Mouse (Mus musculus) embryo, embryonic 10.5 days (tissue): ENCODE results near the gene Sc5d.
A peak's percentile ranks its signal among the peaks of the same experiment; 100 is the strongest.

ENCODE experiments used
- DNase-seq: peaks from one replicate; pipeline ENCODE4 v3.0.0-alpha.2; 2015; ENCODE audit warnings: low spot score

The Sc5d gene

GRCm38 (mm10) chr9:42260481-42260880 is 3.6 kb downstream of the Sc5d start:
- DNase-seq: no peak

- no peak for DNase-seq
Observed at GRCm38 (mm10) chr9:42249112-42249511, 14.9 kb downstream of the Sc5d start.

GRCm38 (mm10) chr9:42246688-42247087 is 17.4 kb downstream of the Sc5d start:
- no peak for DNase-seq

DNA sequence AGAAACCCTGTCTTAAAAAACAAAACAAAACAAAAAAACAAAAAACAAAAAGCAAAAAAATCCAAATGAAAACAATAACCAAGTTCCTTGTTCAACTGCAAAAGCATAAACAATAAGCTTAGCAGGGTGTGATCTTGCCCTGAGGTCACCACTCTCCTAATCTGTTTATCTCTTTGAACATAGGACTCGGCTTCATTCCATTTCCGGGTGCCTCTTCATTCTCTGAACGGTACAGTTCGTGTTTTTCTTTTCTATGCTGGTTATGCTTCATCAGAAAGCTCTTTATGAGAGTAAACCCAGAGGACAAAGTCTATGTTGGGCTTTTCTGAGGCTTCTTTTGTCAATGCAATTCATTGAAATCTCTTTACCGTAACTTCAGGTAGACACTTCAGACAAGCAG is 19.9 kb downstream of the Sc5d start:
- no peak for DNase-seq

- DNase-seq: no peak
Observed at GRCm38 (mm10) chr9:42241021-42241420, 23.0 kb downstream of the Sc5d start.

GRCm38 (mm10) chr9:42240583-42240992 is 23.5 kb downstream of the Sc5d start:
- DNase-seq: peak; percentile 92

DNA sequence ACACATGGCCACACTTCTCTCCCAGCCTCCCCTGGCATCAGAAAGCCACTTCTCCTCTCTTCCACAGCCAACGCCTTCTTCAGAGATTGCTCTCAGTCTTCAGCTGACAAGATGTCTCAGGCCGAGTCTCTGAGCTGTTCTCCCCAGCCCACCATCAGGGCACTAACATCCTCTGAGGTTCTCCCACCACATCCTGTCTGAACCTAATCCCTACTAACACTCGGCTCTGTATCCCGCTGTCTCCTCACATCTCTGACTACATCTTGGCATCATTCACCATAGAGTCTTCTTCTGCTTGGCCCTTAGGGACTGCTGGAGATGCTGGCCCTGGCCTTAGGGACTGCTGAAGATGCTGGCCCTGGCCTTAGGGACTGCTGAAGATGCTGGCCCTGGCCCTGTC is 25.2 kb downstream of the Sc5d start:
- no peak for DNase-seq

DNA sequence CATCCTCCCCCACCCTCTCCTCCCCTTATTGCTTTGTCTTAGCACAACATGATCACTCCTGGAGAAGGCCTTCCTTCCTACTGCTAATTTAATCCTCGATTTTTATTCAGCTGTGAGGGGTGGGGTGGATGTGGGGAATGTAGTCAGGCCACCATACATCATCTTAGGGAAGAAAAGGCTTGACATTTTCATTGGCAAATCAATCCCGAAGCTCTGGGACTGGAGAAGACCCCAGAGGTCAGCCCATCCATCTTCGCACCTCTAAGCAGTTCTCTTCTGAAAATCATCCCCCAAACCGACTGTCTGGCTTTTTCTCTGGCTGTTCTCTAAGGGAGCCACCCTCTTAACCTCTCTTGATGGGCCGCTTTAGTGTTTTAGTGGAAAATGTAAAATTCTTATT is 32.9 kb downstream of the Sc5d start:
- peak; percentile 56 for DNase-seq

GRCm38 (mm10) chr9:42230333-42230732 is 33.7 kb downstream of the Sc5d start:
- no peak for DNase-seq

DNA sequence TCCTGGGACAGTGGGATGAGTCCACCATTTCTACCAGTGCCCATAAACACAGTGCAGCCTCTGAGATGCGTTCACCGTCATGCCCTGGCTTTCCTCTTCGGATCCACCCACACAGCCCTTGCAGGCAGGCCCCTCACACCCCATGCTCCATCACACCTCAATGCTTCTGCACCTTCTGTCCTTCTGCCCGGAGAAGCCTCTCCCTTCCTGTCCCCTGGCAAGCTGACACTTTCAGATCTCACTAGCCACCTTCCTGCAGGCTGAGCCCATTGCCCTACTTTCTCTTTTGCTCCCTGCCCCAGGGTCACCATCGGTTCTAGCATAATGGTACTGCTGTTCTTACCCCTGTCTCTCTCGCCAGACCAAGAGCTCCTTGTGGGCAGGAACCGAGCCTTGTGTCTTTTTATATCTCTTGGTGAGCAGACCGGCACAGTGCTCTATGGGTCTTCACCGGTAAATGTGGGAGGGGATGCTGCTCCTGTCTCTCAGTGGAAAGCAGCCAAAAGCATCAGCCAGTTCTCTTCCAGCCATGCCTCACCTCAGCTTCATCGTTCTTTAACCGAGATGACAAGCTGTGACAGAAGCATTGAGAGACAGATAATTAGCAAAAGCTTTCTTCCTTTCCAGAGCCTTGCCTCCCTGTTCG is 34.5 kb downstream of the Sc5d start:
- DNase-seq: no peak

DNA sequence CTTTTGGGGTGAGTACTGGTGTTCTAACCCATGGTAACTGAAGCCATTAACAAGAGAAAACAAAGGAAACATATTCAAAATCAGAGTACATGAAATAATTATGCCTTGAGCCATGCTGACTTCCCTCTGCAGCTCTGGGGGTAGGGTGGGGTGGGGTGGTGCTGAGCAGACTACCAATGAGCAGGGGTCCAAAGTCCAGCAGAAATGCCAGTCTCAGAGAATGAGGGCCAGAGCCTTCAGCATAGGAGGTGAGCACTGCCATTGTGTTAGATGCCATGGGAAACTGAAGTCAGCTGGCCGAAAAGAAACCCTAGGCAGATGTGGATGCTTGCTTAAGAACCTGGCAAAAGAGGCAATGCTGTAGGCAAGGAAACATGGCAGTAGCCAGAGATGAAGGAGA is 36.3 kb downstream of the Sc5d start:
- DNase-seq: no peak

DNA sequence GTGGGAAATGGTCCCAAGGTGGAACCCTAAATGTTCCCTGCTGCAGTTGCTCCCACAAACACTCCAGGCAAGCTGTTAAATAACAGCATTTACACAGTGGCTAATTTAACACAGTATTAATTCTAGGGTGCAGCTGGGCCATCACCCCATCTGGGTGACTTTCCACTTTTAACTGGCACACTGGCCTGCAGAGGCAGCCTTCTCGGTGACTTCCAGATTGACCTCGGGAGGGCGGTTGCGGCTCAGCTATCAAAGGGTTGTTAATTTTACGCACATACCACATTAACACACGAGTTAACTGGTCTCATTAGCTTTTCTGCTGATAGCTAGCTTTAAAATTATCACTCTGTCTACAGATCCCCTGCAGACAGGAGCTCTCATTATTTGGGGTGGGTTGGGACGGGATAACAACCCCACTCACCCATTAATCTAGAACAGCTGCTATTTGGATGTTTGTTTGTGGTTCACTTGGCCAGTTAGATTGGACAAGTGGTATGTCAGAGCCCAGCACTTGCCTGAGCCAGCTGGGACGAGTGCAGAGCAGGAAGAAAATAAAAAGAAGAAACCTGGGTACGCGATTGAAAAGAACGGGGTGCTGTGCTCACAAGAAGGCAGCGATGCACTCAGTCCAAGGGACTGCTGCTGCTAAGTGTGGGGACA is 44.9 kb downstream of the Sc5d start:
- DNase-seq: no peak

DNA sequence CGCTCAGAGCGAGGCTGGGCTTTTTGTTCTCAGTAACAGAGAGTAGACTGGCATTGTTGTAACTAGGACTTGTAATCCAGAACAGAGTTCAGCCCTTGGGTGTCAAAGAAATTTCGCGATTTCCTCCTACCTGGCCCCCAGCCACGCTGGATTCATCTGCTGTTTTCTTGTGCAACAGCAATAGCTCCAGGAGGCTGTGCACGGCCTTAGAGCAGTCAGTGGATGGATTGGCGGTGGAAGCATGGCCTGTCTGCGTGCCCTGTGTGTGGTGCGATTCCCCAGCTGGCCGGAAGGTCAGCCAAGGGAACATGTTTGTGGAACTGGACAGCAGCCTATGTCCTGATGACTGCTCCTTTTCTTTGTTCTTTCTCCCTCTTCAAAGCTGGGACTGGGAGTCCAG is 46.4 kb downstream of the Sc5d start:
- no peak for DNase-seq

DNA sequence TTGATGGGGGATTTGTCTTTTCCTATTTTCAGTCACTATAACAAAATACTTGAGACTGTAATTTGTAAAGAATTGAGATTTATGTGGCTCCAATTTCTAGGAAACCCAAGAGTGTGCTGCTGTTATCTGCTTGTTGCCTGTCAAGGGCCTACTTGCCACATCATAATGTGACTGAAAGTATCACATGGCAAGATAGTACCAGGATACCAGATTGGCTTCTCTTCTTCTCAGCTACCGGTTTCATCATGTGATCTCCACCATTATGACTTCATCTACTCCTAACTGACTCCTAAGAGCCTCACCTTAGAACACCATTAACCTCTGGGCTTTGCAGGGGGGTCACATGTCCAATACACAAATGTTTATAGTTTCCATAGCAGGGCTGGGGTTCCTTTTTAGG is 49.9 kb downstream of the Sc5d start:
- no peak for DNase-seq

DNA sequence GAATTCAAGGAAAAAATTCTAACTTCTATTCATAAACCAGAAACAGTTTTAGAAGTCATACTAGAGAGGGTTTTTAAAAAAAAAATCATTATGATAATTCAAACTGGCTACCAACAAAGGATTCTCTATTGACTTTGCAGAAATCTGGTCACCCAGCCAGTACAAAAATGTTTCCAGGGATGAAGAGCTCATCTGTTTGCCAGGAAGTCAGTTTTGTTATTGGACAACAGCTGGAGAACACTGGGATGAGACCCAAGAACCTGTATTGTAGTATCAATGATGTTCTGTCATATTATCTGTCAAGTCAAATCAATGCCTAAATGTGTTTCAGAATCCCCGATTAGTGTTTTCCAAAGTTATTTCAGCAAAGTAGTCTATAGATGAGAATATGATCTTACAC is 50.9 kb downstream of the Sc5d start:
- DNase-seq: no peak

- DNase-seq: no peak
Observed at GRCm38 (mm10) chr9:42209666-42210065, 54.4 kb downstream of the Sc5d start.

- peak; percentile 63 for DNase-seq
Observed at GRCm38 (mm10) chr9:42208463-42208862, 55.6 kb downstream of the Sc5d start.

GRCm38 (mm10) chr9:42206750-42207149 is 57.3 kb downstream of the Sc5d start:
- no peak for DNase-seq

- DNase-seq: no peak
Observed at GRCm38 (mm10) chr9:42202271-42202670, 61.8 kb downstream of the Sc5d start.
